Mouse (Mus musculus): ENCODE measurements around the gene Slc26a9. TPM values are rescaled to one million over a fixed set of nuclear protein-coding genes. Genes with fewer than 3 reads are reported as not detected.
A peak's percentile ranks its signal among the peaks of the same experiment; 100 is the strongest.

Slc26a9 gene
- polyA plus RNA-seq, 1 experiment from 2014 or later, result 10.9 TPM

GRCm38 (mm10) chr1:131714388-131715337 is 29.2 kb upstream of the Slc26a9 start:
- Histone ChIP-seq H3K9ac (replicated peaks; ENCODE audit: low read depth) (no peak overlapping the region), H3K36me3 (ENCODE audit: insufficient read depth, low read length) (no peaks in the 10 kb centered on the region), H3K27ac (ENCODE audit: low read length) (no peak overlapping the region), H3K4me2 (replicated peaks; ENCODE audit: low read depth, low read length) (no peak overlapping the region), H3K4me3 (ENCODE audit: low read depth, low read length) (no peak overlapping the region), H3K9me3 (ENCODE audit: low read length) (no peaks in the 10 kb centered on the region), H3K27me3 (replicated peaks; ENCODE audit: insufficient read depth, low read length) (no peaks in the 10 kb centered on the region), H3K4me1 (ENCODE audit: insufficient read depth, low read depth, low read length) (no peaks in the 10 kb centered on the region)
- ATAC-seq, result no peak
- WGBS, result 66% methylated on average over 20 of the region's 20 CpGs
- DNase-seq (ENCODE audit: low spot score), result no peak
- TF ChIP-seq EP300 (IDR thresholded peaks at IDR 0.05) (no peak), CTCF (IDR thresholded peaks at IDR 0.05) (peak; percentile 27; the same call in 1 of the 2 replicates)

GRCm38 (mm10) chr1:131718952-131719694 is 24.7 kb upstream of the Slc26a9 start:
- Histone ChIP-seq H3K9me3 (ENCODE audit: low read length) (no peaks in the 10 kb centered on the region), H3K4me1 (ENCODE audit: insufficient read depth, low read depth, low read length) (no peaks in the 10 kb centered on the region), H3K9ac (replicated peaks; ENCODE audit: low read depth) (no peak overlapping the region), H3K27ac (ENCODE audit: low read length) (no peak overlapping the region), H3K4me3 (ENCODE audit: low read depth, low read length) (no peak overlapping the region), H3K27me3 (replicated peaks; ENCODE audit: insufficient read depth, low read length) (no peaks in the 10 kb centered on the region), H3K36me3 (ENCODE audit: insufficient read depth, low read length) (no peaks in the 10 kb centered on the region), H3K4me2 (replicated peaks; ENCODE audit: low read depth, low read length) (no peak overlapping the region)
- TF ChIP-seq EP300 (IDR thresholded peaks at IDR 0.05) (no peak), CTCF (IDR thresholded peaks at IDR 0.05) (no peak)
- ATAC-seq (no peak), DNase-seq (ENCODE audit: low spot score) (no peak)
- WGBS, result 78% methylated on average over 16 of the region's 16 CpGs

GRCm38 (mm10) chr1:131721989-131722388 is 21.8 kb upstream of the Slc26a9 start:
- H3K9me3 ChIP-seq (ENCODE audit: low read length), result no peaks in the 10 kb centered on the region
- H3K4me3 ChIP-seq (ENCODE audit: low read depth, low read length), result no peak overlapping the region
- no peak overlapping the region for H3K4me2 ChIP-seq (replicated peaks; ENCODE audit: low read depth, low read length)
- DNase-seq (ENCODE audit: low spot score) (no peak), ATAC-seq (no peak)
- H3K36me3 ChIP-seq (ENCODE audit: insufficient read depth, low read length), result no peaks in the 10 kb centered on the region
- no peak overlapping the region for H3K9ac ChIP-seq (replicated peaks; ENCODE audit: low read depth)
- 48% methylated on average over 3 of the region's 3 CpGs for WGBS
- no peak overlapping the region for H3K27ac ChIP-seq (ENCODE audit: low read length)
- no peaks in the 10 kb centered on the region for H3K27me3 ChIP-seq (replicated peaks; ENCODE audit: insufficient read depth, low read length)
- H3K4me1 ChIP-seq (ENCODE audit: insufficient read depth, low read depth, low read length), result no peaks in the 10 kb centered on the region
- TF ChIP-seq EP300 (IDR thresholded peaks at IDR 0.05), result no peak
- no peak for TF ChIP-seq CTCF (IDR thresholded peaks at IDR 0.05)

- Histone ChIP-seq H3K9me3 (ENCODE audit: low read length) (no peaks in the 10 kb centered on the region), H3K4me3 (ENCODE audit: low read depth, low read length) (no peak overlapping the region), H3K27ac (ENCODE audit: low read length) (no peak overlapping the region), H3K4me2 (replicated peaks; ENCODE audit: low read depth, low read length) (no peak overlapping the region), H3K9ac (replicated peaks; ENCODE audit: low read depth) (no peak overlapping the region), H3K36me3 (ENCODE audit: insufficient read depth, low read length) (no peaks in the 10 kb centered on the region), H3K4me1 (ENCODE audit: insufficient read depth, low read depth, low read length) (no peaks in the 10 kb centered on the region), H3K27me3 (replicated peaks; ENCODE audit: insufficient read depth, low read length) (no peaks in the 10 kb centered on the region)
- 74% methylated on average over 4 of the region's 4 CpGs for WGBS
- ATAC-seq (no peak), DNase-seq (ENCODE audit: low spot score) (no peak)
- TF ChIP-seq CTCF (IDR thresholded peaks at IDR 0.05), result no peak
- TF ChIP-seq EP300 (IDR thresholded peaks at IDR 0.05), result no peak
Measured at GRCm38 (mm10) chr1:131723549-131723948, 20.3 kb upstream of the Slc26a9 start.

- no peak overlapping the region for H3K27ac ChIP-seq (ENCODE audit: low read length)
- TF ChIP-seq CTCF (IDR thresholded peaks at IDR 0.05) (no peak), EP300 (IDR thresholded peaks at IDR 0.05) (no peak)
Measured at GRCm38 (mm10) chr1:131726586-131726985, 17.2 kb upstream of the Slc26a9 start.

More at GRCm38 (mm10) chr1:131726586-131726985, 17.2 kb upstream of the Slc26a9 start:
- H3K36me3 ChIP-seq (ENCODE audit: insufficient read depth, low read length), result no peaks in the 10 kb centered on the region
- H3K4me3 ChIP-seq (ENCODE audit: low read depth, low read length), result no peak overlapping the region
- peak; percentile 37; the same call in 1 of the 2 replicates for ATAC-seq
- H3K9ac ChIP-seq (replicated peaks; ENCODE audit: low read depth), result no peak overlapping the region
- 17% methylated on average over 6 of the region's 6 CpGs for WGBS
- no peaks in the 10 kb centered on the region for H3K4me1 ChIP-seq (ENCODE audit: insufficient read depth, low read depth, low read length)
- no peak overlapping the region for H3K4me2 ChIP-seq (replicated peaks; ENCODE audit: low read depth, low read length)
- DNase-seq (ENCODE audit: low spot score), result no peak
- no peaks in the 10 kb centered on the region for H3K9me3 ChIP-seq (ENCODE audit: low read length)
- no peaks in the 10 kb centered on the region for H3K27me3 ChIP-seq (replicated peaks; ENCODE audit: insufficient read depth, low read length)

All from lung, postnatal 0 days (tissue).